Mouse (Mus musculus): ENCODE data around the gene Map7d1. TPM values are rescaled to one million over a fixed set of nuclear protein-coding genes. Genes with fewer than 3 reads are reported as not detected.
A peak's percentile ranks its signal among the peaks of the same experiment; 100 is the strongest.
"Not testable (repeated sequence)": the region's sequence is repeated elsewhere in the genome, so short reads cannot be mapped to it uniquely, and the experiment has no call there.

Map7d1 gene
- polyA plus RNA-seq, 1 experiment from 2014 or later = 90.3 TPM

GRCm38 (mm10) chr4:126234496-126235175 is 21.5 kb downstream of the Map7d1 start:
- Histone ChIP-seq H3K9me3 (no peaks in the 10 kb centered on the region), H3K9ac (no peak overlapping the region), H3K36me3 (peaks cover 99% of the 10 kb centered on the region), H3K4me1 (replicated peaks) (peaks cover 21% of the 10 kb centered on the region), H3K4me3 (no peak overlapping the region), H3K27me3 (no peaks in the 10 kb centered on the region), H3K27ac (replicated peaks) (no peak overlapping the region), H3K4me2 (no peak overlapping the region)
- ATAC-seq (ENCODE audit: low read depth) = no peak
- WGBS = 87% methylated on average over 18 of the region's 18 CpGs

- peaks cover 90% of the 10 kb centered on the region for H3K36me3 ChIP-seq
Observed at GRCm38 (mm10) chr4:126233676-126234308, 22.4 kb downstream of the Map7d1 start.

GRCm38 (mm10) chr4:126229900-126230299 is 26.2 kb downstream of the Map7d1 start:
- H3K4me3 ChIP-seq = no peak overlapping the region
- no peak for ATAC-seq (ENCODE audit: low read depth)
- H3K9ac ChIP-seq = no peak overlapping the region
- no peaks in the 10 kb centered on the region for H3K9me3 ChIP-seq
- 0 out of 2 replicates have a peak overlapping the region, but pooled peaks have one; percentile 4 for H3K27ac ChIP-seq (replicated peaks)
- H3K36me3 ChIP-seq = peaks cover 52% of the 10 kb centered on the region
- H3K4me2 ChIP-seq = no peak overlapping the region
- WGBS = 56% methylated on average over 7 of the region's 7 CpGs
- H3K4me1 ChIP-seq (replicated peaks) = peaks cover 23% of the 10 kb centered on the region
- H3K27me3 ChIP-seq = no peaks in the 10 kb centered on the region

More at GRCm38 (mm10) chr4:126233676-126234308, 22.4 kb downstream of the Map7d1 start:
- Histone ChIP-seq H3K9me3 (no peaks in the 10 kb centered on the region), H3K4me3 (no peak overlapping the region), H3K27ac (replicated peaks) (no peak overlapping the region), H3K27me3 (no peaks in the 10 kb centered on the region), H3K4me2 (no peak overlapping the region), H3K4me1 (replicated peaks) (peaks cover 21% of the 10 kb centered on the region), H3K9ac (no peak overlapping the region)
- WGBS = 93% methylated on average over 29 of the region's 29 CpGs
- ATAC-seq (ENCODE audit: low read depth) = no peak

GRCm38 (mm10) chr4:126228144-126228543 is 28.0 kb downstream of the Map7d1 start:
- Histone ChIP-seq H3K27ac (replicated peaks) (no peak overlapping the region), H3K9me3 (no peaks in the 10 kb centered on the region), H3K36me3 (peaks cover 34% of the 10 kb centered on the region), H3K27me3 (no peaks in the 10 kb centered on the region), H3K9ac (no peak overlapping the region), H3K4me2 (no peak overlapping the region), H3K4me1 (replicated peaks) (peaks cover 23% of the 10 kb centered on the region), H3K4me3 (no peak overlapping the region)
- 12% methylated on average over 5 of the region's 5 CpGs for WGBS
- ATAC-seq (ENCODE audit: low read depth) = no peak

DNA sequence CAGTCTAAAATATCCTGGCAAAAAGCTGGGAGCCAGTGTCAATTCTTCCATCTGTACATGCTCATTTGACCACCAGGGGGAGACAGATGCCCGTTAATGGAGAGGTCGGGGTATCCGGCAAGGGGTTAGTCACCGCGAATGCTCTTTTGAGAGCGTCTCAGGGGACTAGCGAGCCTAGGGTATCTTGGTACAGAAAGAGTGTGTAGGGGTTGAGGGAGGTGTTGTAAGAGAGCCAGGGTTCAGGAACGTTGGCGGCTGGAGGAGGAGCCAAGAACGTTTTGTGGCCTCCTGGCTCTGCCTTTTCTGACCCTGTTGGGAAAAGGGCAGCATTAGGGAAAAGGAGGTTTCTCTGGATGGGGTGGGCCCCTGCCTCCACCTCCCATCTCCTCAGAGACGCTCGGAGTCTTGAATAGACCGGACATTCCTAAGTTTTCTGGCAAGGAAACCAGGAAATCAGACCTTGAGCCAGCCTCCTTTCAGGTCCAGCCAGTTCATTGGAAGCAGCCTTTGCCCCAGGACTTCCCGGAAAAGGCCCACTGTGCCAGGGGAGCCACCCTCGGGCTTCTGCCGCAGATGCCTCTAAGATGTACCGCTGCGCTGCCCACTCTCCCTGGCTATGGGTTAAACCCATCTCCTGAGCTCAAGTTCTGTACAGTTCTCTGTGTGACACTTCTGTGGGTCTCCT is 28.9 kb downstream of the Map7d1 start:
- WGBS = 7% methylated on average over 18 of the region's 18 CpGs
- ATAC-seq (ENCODE audit: low read depth) = peak; percentile 77
- H3K4me1 ChIP-seq (replicated peaks) = peaks cover 23% of the 10 kb centered on the region
- peak overlapping the region; percentile 25 for H3K4me3 ChIP-seq
- peak overlapping the region; percentile 58 for H3K9ac ChIP-seq
- H3K27me3 ChIP-seq = no peaks in the 10 kb centered on the region
- peak overlapping the region; percentile 33 for H3K27ac ChIP-seq (replicated peaks)
- H3K9me3 ChIP-seq = no peaks in the 10 kb centered on the region
- peak overlapping the region; percentile 54 for H3K4me2 ChIP-seq
- H3K36me3 ChIP-seq = peaks cover 25% of the 10 kb centered on the region

- H3K27me3 ChIP-seq = no peaks in the 10 kb centered on the region
- H3K4me2 ChIP-seq = no peak overlapping the region
- H3K36me3 ChIP-seq = peaks cover 19% of the 10 kb centered on the region
- H3K4me1 ChIP-seq (replicated peaks) = peaks cover 23% of the 10 kb centered on the region
- H3K4me3 ChIP-seq = no peak overlapping the region
- peak; percentile 33; the same call in 1 of the 2 replicates for ATAC-seq (ENCODE audit: low read depth)
- H3K9me3 ChIP-seq = no peaks in the 10 kb centered on the region
- WGBS = 56% methylated on average over 12 of the region's 12 CpGs
- H3K27ac ChIP-seq (replicated peaks) = peak overlapping the region; percentile 33; the same call in 1 of the 2 replicates
- no peak overlapping the region for H3K9ac ChIP-seq
Observed at GRCm38 (mm10) chr4:126226640-126227039, 29.5 kb downstream of the Map7d1 start.

DNA sequence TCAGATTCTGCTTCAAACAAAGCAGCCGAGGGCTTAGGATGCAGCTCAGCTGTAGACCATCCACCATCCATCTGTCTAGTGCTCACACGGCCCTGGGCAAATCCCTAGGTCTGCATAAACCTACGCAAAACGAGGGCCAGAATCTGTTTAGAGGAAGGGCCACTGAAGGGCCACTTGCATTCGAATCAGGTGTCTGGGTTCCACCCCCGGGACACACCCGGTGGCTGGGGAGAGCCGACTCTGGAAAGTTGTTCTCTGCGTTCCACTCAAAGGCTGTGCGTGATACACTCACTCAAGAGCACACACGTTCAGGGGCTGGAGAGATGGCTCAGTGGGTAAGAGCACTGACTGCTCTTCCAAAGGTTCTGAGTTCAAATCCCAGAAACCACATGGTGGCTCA is 33.5 kb downstream of the Map7d1 start:
- H3K27ac ChIP-seq (replicated peaks) = no peak overlapping the region
- peaks cover 7% of the 10 kb centered on the region for H3K4me1 ChIP-seq (replicated peaks)
- H3K9ac ChIP-seq = no peak overlapping the region
- WGBS = 80% methylated on average over 11 of the region's 11 CpGs
- H3K4me3 ChIP-seq = no peak overlapping the region
- no peak for ATAC-seq (ENCODE audit: low read depth)
- H3K36me3 ChIP-seq = no peaks in the 10 kb centered on the region
- H3K27me3 ChIP-seq = no peaks in the 10 kb centered on the region
- no peaks in the 10 kb centered on the region for H3K9me3 ChIP-seq
- no peak overlapping the region for H3K4me2 ChIP-seq

- Histone ChIP-seq H3K27ac (replicated peaks) (no peak overlapping the region), H3K36me3 (no peaks in the 10 kb centered on the region), H3K4me2 (no peak overlapping the region), H3K4me3 (no peak overlapping the region), H3K9me3 (no peaks in the 10 kb centered on the region), H3K4me1 (replicated peaks) (no peaks in the 10 kb centered on the region), H3K9ac (no peak overlapping the region), H3K27me3 (no peaks in the 10 kb centered on the region)
- no peak for ATAC-seq (ENCODE audit: low read depth)
- WGBS = 90% methylated on average over 10 of the region's 10 CpGs
Observed at GRCm38 (mm10) chr4:126220045-126220444, 36.1 kb downstream of the Map7d1 start.

GRCm38 (mm10) chr4:126219540-126219939 is 36.6 kb downstream of the Map7d1 start:
- not testable (repeated sequence) for H3K27me3 ChIP-seq; H3K9me3 ChIP-seq; H3K4me3 ChIP-seq; H3K4me2 ChIP-seq; H3K9ac ChIP-seq; H3K27ac ChIP-seq (replicated peaks); H3K36me3 ChIP-seq; H3K4me1 ChIP-seq (replicated peaks); ATAC-seq (ENCODE audit: low read depth)
- WGBS = 75% methylated on average over 3 of the region's 3 CpGs

DNA sequence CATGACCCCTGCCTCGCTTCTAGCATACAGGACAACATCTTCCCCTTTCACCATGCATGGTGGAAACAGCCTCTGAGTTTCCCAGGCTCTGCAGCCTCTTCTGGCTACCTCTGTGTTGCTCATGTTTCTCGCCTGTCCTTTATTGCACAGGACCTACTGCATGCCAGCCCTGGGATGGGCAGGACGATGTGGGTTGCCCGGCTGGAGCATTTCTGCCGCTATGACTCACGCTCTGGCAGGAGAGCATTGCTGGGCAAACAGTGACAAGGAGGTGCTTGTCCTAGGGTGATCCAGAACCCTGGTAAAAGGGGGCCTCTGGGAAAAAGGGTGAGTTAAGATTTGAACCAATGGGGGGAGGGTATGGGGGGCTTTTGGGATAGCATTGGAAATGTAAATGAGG is 38.4 kb downstream of the Map7d1 start:
- Histone ChIP-seq H3K4me3 (no peak overlapping the region), H3K4me1 (replicated peaks) (no peaks in the 10 kb centered on the region), H3K27me3 (no peaks in the 10 kb centered on the region), H3K27ac (replicated peaks) (no peak overlapping the region), H3K9ac (no peak overlapping the region), H3K4me2 (no peak overlapping the region), H3K9me3 (no peaks in the 10 kb centered on the region), H3K36me3 (no peaks in the 10 kb centered on the region)
- 89% methylated on average over 6 of the region's 6 CpGs for WGBS
- no peak for ATAC-seq (ENCODE audit: low read depth)

DNA sequence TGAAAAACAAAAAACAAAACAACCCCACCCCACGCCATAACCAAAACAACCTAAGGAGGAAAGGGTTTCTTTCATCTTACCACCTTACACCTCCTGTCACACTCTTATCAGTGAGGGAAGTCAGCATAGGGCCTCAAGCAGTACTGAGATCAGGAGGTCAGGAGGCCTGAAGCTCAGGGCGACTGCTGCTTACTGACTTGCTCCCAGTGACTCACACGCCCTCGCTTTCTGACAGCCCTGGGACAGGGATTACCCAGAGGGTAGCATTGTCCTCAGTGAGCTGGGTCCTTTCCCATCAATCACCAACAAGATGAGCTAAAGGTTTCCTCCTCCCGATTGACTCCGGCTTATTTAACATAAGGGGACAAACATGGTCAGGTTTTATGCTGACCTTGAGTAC is 49.1 kb downstream of the Map7d1 start:
- WGBS = 64% methylated on average over 6 of the region's 6 CpGs
- no peaks in the 10 kb centered on the region for H3K27me3 ChIP-seq

DNA sequence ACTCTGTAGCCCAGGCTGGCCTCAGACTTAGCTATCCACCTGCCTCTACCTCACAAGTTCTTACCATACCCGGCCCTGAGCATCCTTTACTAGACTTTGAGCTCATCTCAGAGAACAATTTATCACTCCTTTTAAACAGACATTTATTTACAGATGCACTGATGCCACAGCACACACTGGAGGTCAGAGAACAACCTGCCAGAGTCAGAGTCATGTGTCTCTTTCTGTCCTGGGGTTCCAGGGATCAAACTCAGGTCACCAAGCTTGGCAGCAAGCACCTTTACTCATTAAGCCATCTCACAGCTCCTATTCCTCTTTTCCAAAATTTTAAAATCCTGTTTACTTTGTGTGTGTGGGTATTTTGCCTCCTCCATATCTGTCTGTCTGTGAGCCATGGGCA is 50.8 kb downstream of the Map7d1 start:
- no peak overlapping the region for H3K27ac ChIP-seq (replicated peaks)
- H3K4me1 ChIP-seq (replicated peaks) = peaks cover 25% of the 10 kb centered on the region
- H3K4me2 ChIP-seq = no peak overlapping the region
- no peaks in the 10 kb centered on the region for H3K36me3 ChIP-seq
- H3K4me3 ChIP-seq = no peak overlapping the region
- H3K27me3 ChIP-seq = no peaks in the 10 kb centered on the region
- ATAC-seq (ENCODE audit: low read depth) = no peak
- WGBS = 83% methylated on average over 1 of the region's 1 CpGs
- H3K9ac ChIP-seq = no peak overlapping the region
- no peaks in the 10 kb centered on the region for H3K9me3 ChIP-seq

More for the DNA sequence above, 49.1 kb downstream of the Map7d1 start:
- H3K36me3 ChIP-seq = no peaks in the 10 kb centered on the region
- no peak overlapping the region for H3K9ac ChIP-seq
- H3K9me3 ChIP-seq = no peaks in the 10 kb centered on the region
- H3K4me1 ChIP-seq (replicated peaks) = peaks cover 12% of the 10 kb centered on the region
- no peak overlapping the region for H3K4me2 ChIP-seq
- ATAC-seq (ENCODE audit: low read depth) = no peak
- H3K27ac ChIP-seq (replicated peaks) = no peak overlapping the region
- no peak overlapping the region for H3K4me3 ChIP-seq

Measured in neural tube, embryonic 13.5 days (tissue).